Mouse (Mus musculus): ENCODE measurements around the gene Gtpbp8.

- TF ChIP-seq POLR2A (IDR thresholded peaks at IDR 0.05; ENCODE audit: insufficient read depth, low read depth, low read length) = no peak
- no peak for TF ChIP-seq EP300 (IDR thresholded peaks at IDR 0.05; ENCODE audit: insufficient read depth, low read depth, low read length)
- TF ChIP-seq CTCF (IDR thresholded peaks at IDR 0.05) = no peak
These were observed 50.1 kb downstream of the Gtpbp8 start for GRCm38 (mm10) chr16:44695859-44696620.
